Mouse (Mus musculus) embryonic facial prominence, embryonic 14.5 days (tissue): Measurements from ENCODE around the gene Adm2. TPM values are rescaled to one million over a fixed set of nuclear protein-coding genes. Genes with fewer than 3 reads are reported as not detected.

ENCODE experiments used
- ATAC-seq: fragments of 200-750 bp; cut with Nextera tagmentation; 2 replicates; pipeline ENCODE4 v1.8.0; 2017; ENCODE audit warnings: low read depth, moderate number of reproducible peaks, moderate TSS enrichment
- DNase-seq: peaks from one replicate; pipeline ENCODE4 v3.0.0-alpha.2; 2015; ENCODE audit warnings: low spot score
- H3K27ac ChIP-seq: fragments of 300-500 bp; sonication (generic); replicated peaks from 2 replicates; pipeline ENCODE4 v1.5.1; 2014; ENCODE audit warnings: low read depth, mild to moderate bottlenecking, low read length, moderate library complexity
- H3K27me3 ChIP-seq: fragments of 300-500 bp; sonication (generic); replicated peaks from 2 replicates; pipeline ENCODE4 v1.6.1; 2014; ENCODE audit warnings: low read length; ENCODE audit not compliant: control insufficient read depth, insufficient read depth
- H3K36me3 ChIP-seq: fragments of 300-500 bp; sonication (generic); 2 replicates; pipeline ENCODE4 v1.6.1; 2014; ENCODE audit warnings: low read length, mixed read lengths; ENCODE audit not compliant: control insufficient read depth, insufficient read depth
- H3K4me1 ChIP-seq: fragments of 300-500 bp; sonication (generic); 2 replicates; pipeline ENCODE4 v1.6.1; 2014; ENCODE audit warnings: antibody characterized with exemption, low read length; ENCODE audit not compliant: control insufficient read depth, insufficient read depth
- H3K4me2 ChIP-seq: fragments of 300-500 bp; sonication (generic); 2 replicates; pipeline ENCODE4 v1.6.1; 2014; ENCODE audit warnings: low read depth, mild to moderate bottlenecking, low read length, moderate library complexity, mixed read lengths
- H3K4me3 ChIP-seq: fragments of 300-500 bp; sonication (generic); 2 replicates; pipeline ENCODE4 v1.5.1; 2014; ENCODE audit warnings: low read depth, mild to moderate bottlenecking, low read length
- H3K9ac ChIP-seq: fragments of 300-500 bp; sonication (generic); 2 replicates; pipeline ENCODE4 v1.6.1; 2014; ENCODE audit warnings: low read depth, mild to moderate bottlenecking, low read length, moderate library complexity, mixed read lengths
- H3K9me3 ChIP-seq: fragments of 300-500 bp; sonication (generic); 2 replicates; pipeline ENCODE4 v1.6.1; 2016; ENCODE audit warnings: low read length; ENCODE audit not compliant: control insufficient read depth
- WGBS: fragments of 180-500 bp; shearing (Covaris S2); extraction: QIAGEN DNeasy Blood & Tissue Kit; methylation state at CpG from one replicate; pipeline ENCODE4 v1.1.7; 2014; 5-methylcytosine and 5-hydroxymethylcytosine counted together
- polyA plus RNA-seq: library from polyadenylated mRNA; unstranded; fragments of >200 nt; fragmentation: Nextera tagmentation; extraction: Ambion mirVana; gene quantifications from 2 replicates; pipeline ENCODE4 v1.2.1, GENCODE M21; 2014

Gene Adm2
- polyA plus RNA-seq: 0.21 TPM in 1 of 2 replicates, not detected in the other

DNA sequence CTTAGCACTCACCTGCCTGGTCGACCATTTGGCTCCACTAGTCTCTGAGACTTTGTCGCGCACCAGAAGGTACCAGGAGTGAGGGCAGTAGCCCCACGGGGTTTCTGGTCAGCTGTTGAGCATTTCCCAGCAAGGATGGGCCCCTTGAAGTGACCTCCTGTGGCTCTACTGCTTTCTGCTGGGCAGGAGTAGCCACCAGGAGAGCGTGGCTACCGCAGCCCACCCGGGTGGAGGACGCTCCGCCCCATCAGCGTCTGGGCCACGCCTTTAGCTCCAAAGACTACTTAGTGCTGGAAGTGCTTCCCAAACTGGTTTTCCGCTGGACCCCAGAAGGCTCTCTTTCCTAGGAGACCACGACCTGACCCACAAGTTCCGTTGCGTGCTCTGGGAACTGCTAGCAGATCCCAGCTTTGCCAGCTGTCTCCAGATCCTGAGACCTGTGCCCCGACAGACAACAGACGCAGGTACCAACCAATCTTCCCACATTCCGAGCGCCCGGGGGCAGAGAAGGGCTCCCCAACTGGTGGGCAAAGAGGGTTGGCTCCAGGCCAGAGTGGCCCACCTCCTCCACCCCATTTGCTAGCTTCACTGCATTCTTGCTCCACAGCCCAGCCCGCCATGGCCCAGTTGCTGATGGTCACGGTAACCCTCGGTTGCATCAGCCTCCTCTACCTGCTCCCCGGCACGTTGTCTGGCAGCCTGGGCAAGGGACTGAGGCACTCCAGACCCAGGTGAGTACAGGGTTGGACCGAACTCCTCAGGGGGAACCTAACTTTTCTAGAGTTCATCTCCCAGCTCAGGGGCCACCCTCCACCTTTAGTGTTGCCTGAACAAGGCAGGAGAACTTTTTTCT lies at the start of gene Adm2:
Gene Adm2, plus strand, starts transcription at position 51 of the 853 bp plus-strand sequence.
- Histone ChIP-seq H3K9ac (no peak within 1 kb of the TSS), H3K36me3 (no peaks in the 10 kb centered on the region)
- WGBS: 11% methylated on average over 24 of the region's 26 CpGs

DNA sequence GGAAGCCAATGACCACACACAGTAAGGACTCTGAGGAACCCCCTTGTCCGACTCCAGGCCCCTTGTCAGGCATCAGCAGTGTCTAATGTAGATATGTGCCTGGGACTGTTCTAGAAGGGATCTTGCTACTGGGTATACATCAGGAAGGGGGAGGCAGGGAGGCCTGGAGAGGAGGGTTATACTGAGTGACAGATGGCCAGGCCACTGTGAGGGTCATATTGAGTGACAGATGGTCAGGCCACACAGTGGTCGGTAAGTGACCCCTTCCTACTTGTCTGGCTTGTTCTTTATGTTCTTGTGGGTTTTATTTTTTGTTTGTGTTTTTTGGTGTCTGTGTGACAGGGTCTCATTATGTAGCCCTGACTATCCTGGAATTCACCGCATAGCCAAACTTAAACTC lies 47.0 kb upstream of the Adm2 start:
- peaks cover 78% of the 10 kb centered on the region for H3K36me3 ChIP-seq

More for the DNA sequence above, at the start of gene Adm2:
- Histone ChIP-seq H3K4me3 (peak within 1 kb of the TSS; percentile 23), H3K4me1 (peaks cover 8% of the 10 kb centered on the region; the same call in 1 of the 2 replicates), H3K27me3 (peaks cover 7% of the 10 kb centered on the region), H3K9me3 (no peaks in the 10 kb centered on the region), H3K27ac (no peak within 1 kb of the TSS), H3K4me2 (peak within 1 kb of the TSS; percentile 50)
- no peak for ATAC-seq
- no peak for DNase-seq

DNA sequence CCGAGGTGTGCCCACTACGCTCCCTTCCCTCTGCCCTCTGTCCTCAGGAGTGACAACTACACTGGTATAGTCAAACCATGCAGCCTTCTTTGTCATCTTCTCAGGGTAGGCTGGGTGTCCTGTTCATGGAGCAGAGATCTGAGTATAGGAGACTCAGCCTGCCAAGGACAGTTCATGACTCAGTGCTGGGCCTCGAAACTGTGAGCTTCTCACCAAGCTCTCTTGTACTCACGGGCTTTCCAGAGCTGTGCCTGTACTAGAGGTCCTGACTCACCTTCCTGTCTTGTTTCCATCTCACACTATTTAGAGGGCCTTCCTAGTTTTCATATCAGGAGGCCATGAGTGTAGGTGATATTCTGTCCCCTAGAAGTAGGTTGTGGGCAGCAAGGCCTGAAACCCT lies 45.2 kb upstream of the Adm2 start:
- H3K4me1 ChIP-seq: no peaks in the 10 kb centered on the region
- no peak overlapping the region for H3K9ac ChIP-seq
- H3K4me3 ChIP-seq: no peak overlapping the region
- no peak overlapping the region for H3K4me2 ChIP-seq
- 94% methylated on average over 4 of the region's 4 CpGs for WGBS
- no peaks in the 10 kb centered on the region for H3K27me3 ChIP-seq
- DNase-seq: no peak
- H3K27ac ChIP-seq: no peak overlapping the region
- H3K9me3 ChIP-seq: no peaks in the 10 kb centered on the region
- peaks cover 90% of the 10 kb centered on the region for H3K36me3 ChIP-seq
- ATAC-seq: no peak

More for the DNA sequence above, 47.0 kb upstream of the Adm2 start:
- Histone ChIP-seq H3K4me3 (no peak overlapping the region), H3K27ac (no peak overlapping the region), H3K9me3 (no peaks in the 10 kb centered on the region), H3K9ac (no peak overlapping the region), H3K4me2 (no peak overlapping the region), H3K4me1 (no peaks in the 10 kb centered on the region), H3K27me3 (no peaks in the 10 kb centered on the region)
- 82% methylated on average over 3 of the region's 3 CpGs for WGBS
- no peak for ATAC-seq
- no peak for DNase-seq

DNA sequence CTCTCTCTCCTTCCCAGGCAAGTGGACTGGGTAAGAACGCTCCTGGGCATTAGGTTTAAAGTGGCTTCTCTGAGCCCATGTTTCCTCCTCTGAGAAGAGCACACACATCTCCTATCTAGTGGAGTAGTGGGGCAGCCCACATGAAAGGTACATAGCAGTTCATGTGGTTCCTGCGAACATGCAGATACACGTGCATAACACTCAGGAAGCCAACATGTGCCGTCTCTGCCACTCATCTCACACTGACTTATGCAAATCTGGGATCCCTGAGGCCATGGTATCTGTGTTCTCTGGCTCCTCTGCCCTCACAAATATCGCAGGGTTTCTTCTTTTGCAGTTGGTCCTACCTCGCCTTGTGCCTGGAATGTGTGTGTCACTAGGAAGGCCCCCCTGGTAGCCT lies 40.0 kb upstream of the Adm2 start:
- Histone ChIP-seq H3K4me1 (no peaks in the 10 kb centered on the region), H3K4me3 (no peak overlapping the region), H3K4me2 (no peak overlapping the region), H3K27me3 (no peaks in the 10 kb centered on the region), H3K27ac (no peak overlapping the region), H3K9me3 (no peaks in the 10 kb centered on the region), H3K36me3 (peaks cover 81% of the 10 kb centered on the region), H3K9ac (no peak overlapping the region)
- ATAC-seq: no peak
- 80% methylated on average over 6 of the region's 6 CpGs for WGBS
- no peak for DNase-seq

DNA sequence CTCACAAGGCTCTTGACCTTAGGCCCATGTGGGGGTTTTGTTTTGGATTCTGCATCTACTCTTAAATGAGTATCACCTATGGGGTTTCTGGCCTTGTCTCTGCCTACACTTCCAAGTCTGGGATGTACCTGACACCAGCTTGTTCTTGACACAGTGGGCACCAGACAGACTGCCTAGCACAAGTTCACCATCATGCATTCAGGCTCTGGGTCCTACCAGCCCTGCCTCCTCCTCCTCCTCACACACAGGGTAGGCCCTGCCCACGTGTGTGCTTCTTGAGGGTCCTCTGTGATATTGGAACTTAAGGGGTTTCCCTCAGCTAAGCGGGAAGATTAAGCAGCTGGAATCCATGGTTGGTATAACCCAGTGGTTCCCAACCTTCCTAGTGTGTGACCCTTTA lies 38.4 kb upstream of the Adm2 start:
- no peak overlapping the region for H3K4me3 ChIP-seq
- H3K4me2 ChIP-seq: no peak overlapping the region
- H3K36me3 ChIP-seq: peaks cover 87% of the 10 kb centered on the region
- no peaks in the 10 kb centered on the region for H3K4me1 ChIP-seq
- no peak overlapping the region for H3K9ac ChIP-seq
- WGBS: 80% methylated on average over 2 of the region's 2 CpGs
- no peaks in the 10 kb centered on the region for H3K27me3 ChIP-seq
- H3K27ac ChIP-seq: no peak overlapping the region
- ATAC-seq: no peak
- no peaks in the 10 kb centered on the region for H3K9me3 ChIP-seq
- no peak for DNase-seq

DNA sequence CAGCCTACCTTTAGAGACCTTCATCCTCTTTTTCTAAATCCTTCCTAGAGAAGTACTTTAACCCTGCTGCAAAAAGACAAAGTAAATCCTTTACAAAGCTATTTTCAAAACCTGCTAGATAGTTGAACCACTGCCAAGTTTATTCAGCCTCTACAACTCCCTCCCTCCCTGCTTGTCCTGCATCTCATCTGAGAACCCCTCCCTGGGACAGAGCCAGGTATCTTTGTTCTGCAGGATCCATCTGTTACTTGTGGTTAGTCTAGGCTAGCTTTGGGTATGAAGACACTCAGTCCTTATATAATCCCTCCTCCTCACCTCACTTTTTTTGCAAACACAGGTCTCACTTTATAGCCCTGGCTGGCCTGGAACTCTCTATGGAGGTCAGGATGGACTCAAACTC lies 37.5 kb upstream of the Adm2 start:
- no peaks in the 10 kb centered on the region for H3K4me1 ChIP-seq
- no peak; the same call in 1 of the 2 replicates for ATAC-seq
- H3K27me3 ChIP-seq: no peaks in the 10 kb centered on the region
- H3K36me3 ChIP-seq: peaks cover 87% of the 10 kb centered on the region
- no peaks in the 10 kb centered on the region for H3K9me3 ChIP-seq
- no peak overlapping the region for H3K4me2 ChIP-seq
- H3K27ac ChIP-seq: no peak overlapping the region
- H3K4me3 ChIP-seq: no peak overlapping the region
- peak; percentile 63 for DNase-seq
- no peak overlapping the region for H3K9ac ChIP-seq

DNA sequence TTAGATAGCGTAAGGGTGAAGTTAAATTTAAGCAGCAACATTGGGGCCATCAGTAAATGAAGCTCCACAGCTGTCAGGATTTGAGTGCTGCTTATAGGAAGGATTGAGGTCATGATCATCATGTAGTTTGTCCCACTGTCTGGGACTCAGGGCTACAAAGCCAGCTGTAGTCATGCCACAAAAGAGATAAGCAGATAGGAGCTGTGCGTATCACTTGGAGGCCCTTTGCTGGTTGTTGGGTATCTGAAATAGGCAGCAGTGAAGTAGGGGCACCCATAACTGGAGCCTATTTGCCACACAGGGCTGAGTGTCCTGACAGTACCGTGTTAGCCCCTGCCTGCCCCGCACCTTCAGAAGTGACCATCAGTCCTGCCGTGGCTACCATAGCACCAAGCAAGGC lies 37.0 kb upstream of the Adm2 start:
- Histone ChIP-seq H3K9ac (no peak overlapping the region), H3K36me3 (peaks cover 87% of the 10 kb centered on the region), H3K4me2 (no peak overlapping the region), H3K27ac (no peak overlapping the region), H3K9me3 (no peaks in the 10 kb centered on the region), H3K4me1 (no peaks in the 10 kb centered on the region), H3K4me3 (no peak overlapping the region), H3K27me3 (no peaks in the 10 kb centered on the region)
- WGBS: 97% methylated on average over 5 of the region's 5 CpGs
- no peak for DNase-seq
- no peak for ATAC-seq

DNA sequence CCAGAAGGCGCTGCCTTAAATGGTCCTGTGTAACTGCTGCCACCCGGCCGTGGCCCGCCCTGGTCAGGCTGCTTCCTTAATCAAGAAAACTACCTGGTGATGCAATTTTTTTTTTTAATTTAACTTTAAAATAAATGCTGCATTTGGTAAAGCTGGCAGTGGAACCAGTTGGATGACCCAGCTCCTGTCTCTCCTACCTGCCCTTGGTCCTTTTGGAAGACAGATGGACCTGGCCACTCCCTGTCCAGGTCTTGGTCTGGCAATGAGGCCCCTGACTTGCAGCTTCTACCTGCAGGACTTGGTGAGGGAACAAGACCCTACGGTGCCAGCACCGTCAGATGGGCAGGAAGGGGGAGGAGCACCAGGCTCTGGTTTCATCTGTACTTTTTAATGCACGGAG lies 36.4 kb upstream of the Adm2 start:
- H3K9me3 ChIP-seq: no peaks in the 10 kb centered on the region
- H3K27ac ChIP-seq: no peak overlapping the region
- DNase-seq (no peak), ATAC-seq (no peak)
- H3K4me2 ChIP-seq: no peak overlapping the region
- no peaks in the 10 kb centered on the region for H3K4me1 ChIP-seq
- H3K4me3 ChIP-seq: no peak overlapping the region
- H3K27me3 ChIP-seq: no peaks in the 10 kb centered on the region
- peaks cover 87% of the 10 kb centered on the region for H3K36me3 ChIP-seq
- WGBS: 72% methylated on average over 7 of the region's 7 CpGs
- H3K9ac ChIP-seq: no peak overlapping the region

DNA sequence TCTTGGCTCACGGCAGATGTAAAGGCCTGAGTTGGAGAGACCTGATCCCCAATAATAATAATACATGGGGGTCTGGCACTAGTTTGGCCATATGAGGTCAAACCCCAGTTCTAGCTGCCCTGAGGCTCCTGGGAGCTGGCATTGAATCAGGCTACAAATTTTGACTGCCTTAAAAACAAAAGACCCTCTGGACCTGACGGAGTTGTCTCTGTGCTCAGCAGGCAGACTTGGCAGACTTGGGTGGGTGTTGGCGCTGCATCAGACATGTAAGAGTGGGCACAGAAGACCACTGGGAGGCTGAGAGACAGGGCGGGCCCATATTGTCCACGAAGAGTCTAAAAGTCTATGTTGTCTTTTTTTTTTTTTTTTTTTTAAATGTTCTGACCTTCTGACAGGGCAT lies 35.9 kb upstream of the Adm2 start:
- H3K4me2 ChIP-seq: no peak overlapping the region
- no peak for DNase-seq
- no peak for ATAC-seq
- no peaks in the 10 kb centered on the region for H3K27me3 ChIP-seq
- peaks cover 87% of the 10 kb centered on the region for H3K36me3 ChIP-seq
- no peak overlapping the region for H3K4me3 ChIP-seq
- no peak overlapping the region for H3K9ac ChIP-seq
- 86% methylated on average over 5 of the region's 5 CpGs for WGBS
- H3K27ac ChIP-seq: no peak overlapping the region
- no peaks in the 10 kb centered on the region for H3K9me3 ChIP-seq
- no peaks in the 10 kb centered on the region for H3K4me1 ChIP-seq
